ENCODE assay signal across 9 mouse cellular contexts in the genomic region with DNA sequence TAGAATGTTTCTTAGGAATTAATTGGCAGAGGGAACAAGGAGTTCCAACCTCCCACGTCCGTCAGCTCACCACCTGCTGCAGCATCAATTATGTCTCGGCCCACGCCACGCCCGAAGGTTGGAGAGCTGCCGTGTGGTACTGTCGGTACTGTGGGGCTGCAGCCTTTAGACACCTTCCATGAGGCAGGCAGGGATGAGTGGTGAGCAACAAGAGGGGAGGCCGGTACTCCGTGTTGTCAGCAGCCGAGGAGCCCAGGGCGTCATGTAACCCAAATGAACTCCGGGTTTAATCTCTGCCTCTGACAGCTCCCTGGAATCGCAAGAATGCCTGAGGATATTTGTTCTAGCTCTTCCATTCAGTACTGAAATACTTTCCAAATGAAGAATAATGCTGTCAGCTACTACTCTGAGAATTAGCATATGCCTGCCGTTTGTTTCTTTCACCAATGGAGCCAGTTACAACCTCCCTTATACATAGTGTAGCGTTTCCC.
DNase-seq lines count a peak whose midpoint lies in the region; ATAC-seq lines count a peak whose summit lies in the region.
"Had no signal": no experiment of that assay in that cellular context is flagged by ENCODE, and none has a peak within 500 bp of the region (broad histone marks: within the 10 kb centered on the region; RNA-seq: fewer than 3 reads in every experiment).

No protein-coding gene starts in this region.

- 32% methylated on average over 16 of the region's 16 CpGs for WGBS in forebrain, embryonic 15.5 days
- WGBS in forebrain, embryonic 11.5 days: 74% methylated on average over 16 of the region's 16 CpGs

- H3K27me3 ChIP-seq in forebrain, embryonic 15.5 days: no peaks in the 10 kb centered on the region
- H3K27me3 ChIP-seq in forebrain, embryonic 11.5 days (ENCODE audit: control insufficient read depth, insufficient read depth, low read length): no peaks in the 10 kb centered on the region
- H3K27me3 ChIP-seq: liver, embryonic 13.5 days had no signal

- peaks cover 28% of the 10 kb centered on the region for H3K4me1 ChIP-seq in forebrain, embryonic 15.5 days
- no peaks in the 10 kb centered on the region; the same call in 1 of the 2 replicates for H3K4me1 ChIP-seq in forebrain, embryonic 11.5 days (replicated peaks; ENCODE audit: control insufficient read depth, insufficient read depth, low read length)
- H3K4me1 ChIP-seq: liver, embryonic 13.5 days had no signal

- intact Hi-C loops in left cerebral cortex, postnatal 10 days (cut with DNase I): no loop called here

- peak; percentile 49 for ATAC-seq in forebrain, embryonic 15.5 days (replicated peaks)
- no peak for ATAC-seq in forebrain, embryonic 11.5 days (replicated peaks; ENCODE audit: low FRiP score)

- 0 out of 2 replicates have a peak overlapping the region, but pooled peaks have one; percentile 21 for H3K27ac ChIP-seq in forebrain, embryonic 15.5 days (replicated peaks)
- no peak overlapping the region for H3K27ac ChIP-seq in forebrain, embryonic 11.5 days (ENCODE audit: low read depth, low read length)
- H3K27ac ChIP-seq: liver, embryonic 13.5 days had no signal

- H3K4me3 ChIP-seq in forebrain, embryonic 15.5 days: no peak overlapping the region
- H3K4me3 ChIP-seq in forebrain, embryonic 11.5 days (ENCODE audit: low read depth, low read length): no peak overlapping the region
- H3K4me3 ChIP-seq: liver, embryonic 13.5 days had no signal

- DNase-seq in forebrain, embryonic 11.5 days (ENCODE audit: low spot score): no peak
- DNase-seq in urinary bladder, postnatal 14 days (ENCODE audit: low spot score): peak; percentile 18
- no peak for DNase-seq in urinary bladder, postnatal 25 days (ENCODE audit: low spot score)
- peak; percentile 69 to 74 for DNase-seq in left cerebral cortex, postnatal 10 days (ENCODE audit: extremely low spot score in 1 of 2, low spot score in 2 of 2)
- DNase-seq in thymus, postnatal 4 days: no peak
- DNase-seq in cerebellum, adult 11 months: no peak
- no peak for DNase-seq in embryo, embryonic 10 days (ENCODE audit: low spot score)
- DNase-seq: liver, embryonic 13.5 days had no signal

- no peak overlapping the region for H3K4me2 ChIP-seq in forebrain, embryonic 15.5 days (replicated peaks)
- no peak overlapping the region for H3K4me2 ChIP-seq in forebrain, embryonic 11.5 days (ENCODE audit: low read depth, low read length, severe bottlenecking)
- H3K4me2 ChIP-seq: liver, embryonic 13.5 days had no signal

- H3K9ac ChIP-seq in forebrain, embryonic 15.5 days (replicated peaks): no peak overlapping the region
- H3K9ac ChIP-seq in forebrain, embryonic 11.5 days (ENCODE audit: low read length): no peak overlapping the region
- H3K9ac ChIP-seq: liver, embryonic 13.5 days had no signal

- H3K36me3 ChIP-seq in forebrain, embryonic 15.5 days: no peaks in the 10 kb centered on the region
- no peaks in the 10 kb centered on the region for H3K36me3 ChIP-seq in forebrain, embryonic 11.5 days (ENCODE audit: control insufficient read depth, insufficient read depth, low read length)
- H3K36me3 ChIP-seq: liver, embryonic 13.5 days had no signal

- no peaks in the 10 kb centered on the region for H3K9me3 ChIP-seq in forebrain, embryonic 15.5 days
- H3K9me3 ChIP-seq in forebrain, embryonic 11.5 days (ENCODE audit: control insufficient read depth, low read length): no peaks in the 10 kb centered on the region
- H3K9me3 ChIP-seq: liver, embryonic 13.5 days had no signal

Comparison
In these comparisons a context has a peak if more than half of its experiments do, and no peak if none do; other contexts are left out.
1. DNase-seq: peak in urinary bladder, postnatal 14 days (single experiment) and left cerebral cortex, postnatal 10 days (2 of 2); none in forebrain, embryonic 11.5 days (single experiment), urinary bladder, postnatal 25 days (single experiment), thymus, postnatal 4 days (single experiment), cerebellum, adult 11 months (single experiment) and embryo, embryonic 10 days (single experiment).